Mouse (Mus musculus): Measurements from ENCODE around the gene Sbk3.

DNA sequence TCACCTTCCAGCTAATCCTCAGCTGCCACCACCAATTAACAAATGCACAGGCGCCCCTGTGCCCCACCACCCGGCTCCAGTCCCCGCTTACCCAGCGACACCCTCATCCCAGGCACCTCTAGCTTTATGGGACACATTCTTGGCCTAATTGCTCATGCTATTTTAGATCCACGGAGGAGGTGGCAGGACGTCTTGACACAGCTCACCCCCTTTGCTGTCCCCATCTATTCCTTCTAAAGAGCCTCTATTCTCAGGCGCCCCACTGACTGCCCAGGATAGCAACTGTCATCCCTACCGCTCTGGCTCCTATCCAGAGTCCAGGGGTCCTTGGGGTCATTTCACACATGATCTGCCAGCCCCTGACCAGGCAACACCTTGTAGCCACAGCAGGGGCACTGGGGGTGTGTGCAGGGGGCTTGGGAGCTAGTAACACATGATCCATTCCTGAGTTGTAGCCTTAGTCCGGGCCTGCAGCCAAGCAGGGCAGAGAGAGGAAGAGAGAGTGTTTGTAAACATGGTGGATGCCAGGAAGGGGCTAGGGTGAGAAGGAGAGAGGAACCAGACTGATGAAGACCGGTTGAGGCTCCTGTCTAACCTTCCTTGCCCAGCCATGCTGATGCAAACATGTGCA, 17.0 kb downstream of the Sbk3 start:
- TF ChIP-seq MYOD1 (IDR thresholded peaks at IDR 0.05; ENCODE audit: control insufficient read depth, insufficient read length, low read depth) (no peak), CTCF (IDR thresholded peaks at IDR 0.05; ENCODE audit: control insufficient read depth, insufficient read depth, insufficient read length) (no peak), MAX (IDR thresholded peaks at IDR 0.05) (no peak), USF1 (IDR thresholded peaks at IDR 0.05; ENCODE audit: low read depth) (no peak), CEBPB (IDR thresholded peaks at IDR 0.05; ENCODE audit: low read depth) (no peak), MYOG (IDR thresholded peaks at IDR 0.05; ENCODE audit: control insufficient read depth, extremely low read depth, insufficient read length) (no peak)
